Comparison of ENCODE assay signal across 28 mouse cellular contexts in the genomic region with DNA sequence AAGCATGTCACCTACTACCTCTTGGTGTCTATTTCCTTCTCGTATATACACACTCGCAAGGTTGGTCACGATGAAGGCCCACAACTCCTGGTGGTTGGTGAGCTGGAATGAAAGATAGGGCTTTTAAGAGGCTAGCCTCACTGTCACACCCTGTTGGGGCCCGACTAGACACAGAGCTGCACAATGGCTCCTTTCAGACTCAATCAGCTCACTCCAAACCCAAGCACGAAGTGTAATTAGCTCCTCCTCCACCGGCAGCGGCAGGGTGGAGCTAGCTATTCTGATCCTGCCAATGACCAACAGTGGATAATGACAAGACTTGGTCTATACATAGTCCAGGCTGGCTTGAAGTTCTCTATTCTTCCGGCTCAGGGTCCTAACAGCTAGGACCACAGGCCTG. TPM values are rescaled to one million over a fixed set of nuclear protein-coding genes. Genes with fewer than 3 reads are reported as not detected.
DNase-seq lines count a peak whose midpoint lies in the region; ATAC-seq and TF ChIP-seq lines count a peak whose summit lies in the region.
"Had no signal": no experiment of that assay in that cellular context is flagged by ENCODE, and none has a peak within 500 bp of the region (broad histone marks: within the 10 kb centered on the region; RNA-seq: fewer than 3 reads in every experiment).

No protein-coding gene starts in this region.

- no peak for TF ChIP-seq CTCF in forebrain, postnatal 0 days (IDR thresholded peaks at IDR 0.05; ENCODE audit: low read depth)
- TF ChIP-seq CTCF in stomach, postnatal 0 days (IDR thresholded peaks at IDR 0.05; ENCODE audit: low read depth) = no peak

- no peak overlapping the region for H3K4me2 ChIP-seq in forebrain, embryonic 11.5 days (ENCODE audit: low read depth, low read length, severe bottlenecking)
- no peak overlapping the region for H3K4me2 ChIP-seq in forebrain, postnatal 0 days (ENCODE audit: low read depth)
- no peak overlapping the region for H3K4me2 ChIP-seq in liver, embryonic 12.5 days
- no peak overlapping the region for H3K4me2 ChIP-seq in stomach, postnatal 0 days (replicated peaks; ENCODE audit: low read depth)
- H3K4me2 ChIP-seq: embryonic facial prominence, embryonic 13.5 days; forebrain, embryonic 13.5 days; heart, embryonic 11.5 days; hindbrain, embryonic 15.5 days; kidney, embryonic 15.5 days had no signal

- H3K9ac ChIP-seq in forebrain, embryonic 11.5 days (ENCODE audit: low read length) = no peak overlapping the region
- no peak overlapping the region for H3K9ac ChIP-seq in forebrain, postnatal 0 days
- H3K9ac ChIP-seq in liver, embryonic 12.5 days = no peak overlapping the region
- no peak overlapping the region for H3K9ac ChIP-seq in stomach, postnatal 0 days (ENCODE audit: low read length)
- H3K9ac ChIP-seq: embryonic facial prominence, embryonic 13.5 days; forebrain, embryonic 13.5 days; hindbrain, embryonic 15.5 days; kidney, embryonic 15.5 days; liver, embryonic 14.5 days had no signal

- H3K4me3 ChIP-seq in forebrain, embryonic 11.5 days (ENCODE audit: low read depth, low read length) = no peak overlapping the region
- no peak overlapping the region for H3K4me3 ChIP-seq in forebrain, postnatal 0 days (ENCODE audit: low read depth, low read length)
- H3K4me3 ChIP-seq in liver, embryonic 12.5 days = no peak overlapping the region
- no peak overlapping the region for H3K4me3 ChIP-seq in stomach, postnatal 0 days (ENCODE audit: low read depth, low read length)
- H3K4me3 ChIP-seq: embryonic facial prominence, embryonic 13.5 days; erythroblast, embryonic 14.5 days; forebrain, embryonic 13.5 days; hindbrain, embryonic 15.5 days; kidney, embryonic 15.5 days had no signal

- DNase-seq in forebrain, embryonic 11.5 days (ENCODE audit: low spot score) = no peak
- DNase-seq in forebrain, postnatal 0 days = no peak
- DNase-seq in liver (no peak), R1 (ENCODE audit: low read depth, low spot score) (peak; percentile 45)
- peak; percentile 59 for DNase-seq in retina, postnatal 1 day
- DNase-seq in stomach, postnatal 0 days (ENCODE audit: low spot score) = no peak
- DNase-seq: adrenal gland, adult 2 months; cerebellum, adult 8-10 months; cerebellum, postnatal 36 days; embryo, embryonic 11 days; gastrocnemius, postnatal 10 days; heart, adult 11 months; kidney, postnatal 36 days; lung, postnatal 4 days; thymus, postnatal 14 days had no signal

- WGBS in forebrain, embryonic 11.5 days = 59% methylated on average over 8 of the region's 8 CpGs
- 44% methylated on average over 8 of the region's 8 CpGs for WGBS in forebrain, postnatal 0 days
- 76% methylated on average over 8 of the region's 8 CpGs for WGBS in liver, embryonic 12.5 days (ENCODE audit: insufficient replicate concordance)
- 81% methylated on average over 8 of the region's 8 CpGs for WGBS in stomach, postnatal 0 days

- no peak for TF ChIP-seq EP300 in stomach, postnatal 0 days (optimal IDR thresholded peaks at IDR 0.05)

- no peaks in the 10 kb centered on the region for H3K9me3 ChIP-seq in forebrain, embryonic 11.5 days (ENCODE audit: control insufficient read depth, low read length)
- no peaks in the 10 kb centered on the region for H3K9me3 ChIP-seq in forebrain, postnatal 0 days (ENCODE audit: low read length)
- H3K9me3 ChIP-seq in liver, embryonic 12.5 days (replicated peaks) = no peaks in the 10 kb centered on the region
- H3K9me3 ChIP-seq in stomach, postnatal 0 days (ENCODE audit: control insufficient read depth, low read length) = no peaks in the 10 kb centered on the region
- H3K9me3 ChIP-seq: embryonic facial prominence, embryonic 13.5 days; forebrain, embryonic 13.5 days; hindbrain, embryonic 15.5 days; kidney, embryonic 15.5 days had no signal

- 0 out of 2 replicates have a peak, but pooled peaks have one; percentile 21 for ATAC-seq in forebrain, embryonic 11.5 days (replicated peaks; ENCODE audit: low FRiP score)
- ATAC-seq in forebrain, postnatal 0 days = no peak
- peak; percentile 44; the same call in 1 of the 2 replicates for ATAC-seq in liver, embryonic 12.5 days
- no peak for ATAC-seq in stomach, postnatal 0 days (ENCODE audit: low FRiP score, low TSS enrichment)
- ATAC-seq: forebrain, embryonic 13.5 days; midbrain, embryonic 16.5 days had no signal

- H3K4me1 ChIP-seq in forebrain, embryonic 11.5 days (replicated peaks; ENCODE audit: control insufficient read depth, insufficient read depth, low read length) = no peaks in the 10 kb centered on the region
- no peaks in the 10 kb centered on the region for H3K4me1 ChIP-seq in forebrain, postnatal 0 days (ENCODE audit: insufficient read depth)
- H3K4me1 ChIP-seq in liver, embryonic 12.5 days = no peaks in the 10 kb centered on the region
- H3K4me1 ChIP-seq in stomach, postnatal 0 days (replicated peaks; ENCODE audit: control insufficient read depth, insufficient read depth) = no peaks in the 10 kb centered on the region
- H3K4me1 ChIP-seq: embryonic facial prominence, embryonic 13.5 days; forebrain, embryonic 13.5 days; hindbrain, embryonic 15.5 days; kidney, embryonic 15.5 days had no signal

- H3K36me3 ChIP-seq in forebrain, embryonic 11.5 days (ENCODE audit: control insufficient read depth, insufficient read depth, low read length) = peaks cover 31% of the 10 kb centered on the region
- peaks cover 100% of the 10 kb centered on the region for H3K36me3 ChIP-seq in forebrain, postnatal 0 days (ENCODE audit: insufficient read depth)
- peaks cover 100% of the 10 kb centered on the region for H3K36me3 ChIP-seq in liver, embryonic 12.5 days
- peaks cover 76% of the 10 kb centered on the region for H3K36me3 ChIP-seq in stomach, postnatal 0 days (ENCODE audit: control insufficient read depth, insufficient read depth, low read length)

- H3K27ac ChIP-seq in forebrain, embryonic 11.5 days (ENCODE audit: low read depth, low read length) = no peak overlapping the region
- H3K27ac ChIP-seq in forebrain, postnatal 0 days (ENCODE audit: low read depth, low read length) = no peak overlapping the region
- H3K27ac ChIP-seq in liver, embryonic 12.5 days = no peak overlapping the region
- no peak overlapping the region for H3K27ac ChIP-seq in stomach, postnatal 0 days (replicated peaks)
- H3K27ac ChIP-seq: embryonic facial prominence, embryonic 13.5 days; forebrain, embryonic 13.5 days; hindbrain, embryonic 15.5 days; kidney, embryonic 15.5 days; liver, embryonic 14.5 days had no signal

- no peaks in the 10 kb centered on the region for H3K27me3 ChIP-seq in forebrain, embryonic 11.5 days (ENCODE audit: control insufficient read depth, insufficient read depth, low read length)
- H3K27me3 ChIP-seq in forebrain, postnatal 0 days (ENCODE audit: insufficient read depth, low read length) = no peaks in the 10 kb centered on the region
- H3K27me3 ChIP-seq in liver, embryonic 12.5 days (replicated peaks) = no peaks in the 10 kb centered on the region
- no peaks in the 10 kb centered on the region for H3K27me3 ChIP-seq in stomach, postnatal 0 days (ENCODE audit: control insufficient read depth, insufficient read depth, low read length)
- H3K27me3 ChIP-seq: embryonic facial prominence, embryonic 13.5 days; forebrain, embryonic 13.5 days; hindbrain, embryonic 15.5 days; kidney, embryonic 15.5 days had no signal

RNA-seq across cellular contexts. Expression of gene Mau2, which starts 18.9 kb away (rescaled TPM):
- 53.8 and 56.4 TPM in 2 replicates for polyA plus RNA-seq in forebrain, embryonic 11.5 days (2014; fragmentation: Nextera tagmentation; extraction: Ambion mirVana)
- total RNA-seq in forebrain, postnatal 0 days (2014; rRNA removed) = 137 and 142 TPM in 2 replicates
- 46.6 and 56.2 TPM in 2 replicates for polyA plus RNA-seq in forebrain, postnatal 0 days (2015; fragmentation: Nextera tagmentation; extraction: Ambion mirVana)
- polyA plus RNA-seq in liver, embryonic 12.5 days (2016; fragmentation: Nextera tagmentation; extraction: Ambion mirVana) = 35.4 and 36.2 TPM in 2 replicates
- 22.4 and 24.4 TPM in 2 replicates for polyA plus RNA-seq in stomach, postnatal 0 days (2015; fragmentation: Nextera tagmentation; extraction: Ambion mirVana)

RNA-seq across cellular contexts. Expression of gene Sugp1, which starts 19.0 kb away (rescaled TPM):
- polyA plus RNA-seq in forebrain, embryonic 11.5 days (2014; fragmentation: Nextera tagmentation; extraction: Ambion mirVana) = 44.6 and 45.4 TPM in 2 replicates
- total RNA-seq in forebrain, postnatal 0 days (2014; rRNA removed) = 19.9 and 20.9 TPM in 2 replicates
- polyA plus RNA-seq in forebrain, postnatal 0 days (2015; fragmentation: Nextera tagmentation; extraction: Ambion mirVana) = 41.8 and 46.1 TPM in 2 replicates
- polyA plus RNA-seq in liver, embryonic 12.5 days (2016; fragmentation: Nextera tagmentation; extraction: Ambion mirVana) = 25.1 and 26.2 TPM in 2 replicates
- polyA plus RNA-seq in stomach, postnatal 0 days (2015; fragmentation: Nextera tagmentation; extraction: Ambion mirVana) = 21.2 and 22.0 TPM in 2 replicates

RNA-seq across cellular contexts. Expression of gene Gatad2a, which starts 27.4 kb away (rescaled TPM):
- polyA plus RNA-seq in forebrain, embryonic 11.5 days (2014; fragmentation: Nextera tagmentation; extraction: Ambion mirVana) = 81.7 and 88.6 TPM in 2 replicates
- 22.9 and 27.8 TPM in 2 replicates for total RNA-seq in forebrain, postnatal 0 days (2014; rRNA removed)
- polyA plus RNA-seq in forebrain, postnatal 0 days (2015; fragmentation: Nextera tagmentation; extraction: Ambion mirVana) = 21.7 and 24.9 TPM in 2 replicates
- 60.2 and 62.6 TPM in 2 replicates for polyA plus RNA-seq in liver, embryonic 12.5 days (2016; fragmentation: Nextera tagmentation; extraction: Ambion mirVana)
- polyA plus RNA-seq in stomach, postnatal 0 days (2015; fragmentation: Nextera tagmentation; extraction: Ambion mirVana) = 32.4 and 36.4 TPM in 2 replicates

RNA-seq across cellular contexts. Expression of gene Tm6sf2, which starts 49.1 kb away (rescaled TPM):
- polyA plus RNA-seq in forebrain, embryonic 11.5 days (2014; fragmentation: Nextera tagmentation; extraction: Ambion mirVana) = 0.76 and 1.3 TPM in 2 replicates
- total RNA-seq in forebrain, postnatal 0 days (2014; rRNA removed) = 0.92 and 3.0 TPM in 2 replicates
- 0.18 and 0.56 TPM in 2 replicates for polyA plus RNA-seq in forebrain, postnatal 0 days (2015; fragmentation: Nextera tagmentation; extraction: Ambion mirVana)
- 0.68 and 0.74 TPM in 2 replicates for polyA plus RNA-seq in liver, embryonic 12.5 days (2016; fragmentation: Nextera tagmentation; extraction: Ambion mirVana)
- 1.0 and 1.5 TPM in 2 replicates for polyA plus RNA-seq in stomach, postnatal 0 days (2015; fragmentation: Nextera tagmentation; extraction: Ambion mirVana)
- total RNA-seq: gastrocnemius, postnatal 10 days; hematopoietic stem cell, adult 5-6 weeks; megakaryocyte-erythroid progenitor cell, adult 5-6 weeks had no signal
- polyA plus RNA-seq: erythroblast, embryonic 14.5 days had no signal

RNA-seq across cellular contexts. Expression of gene Hapln4, which starts 59.7 kb away (rescaled TPM):
- polyA plus RNA-seq in forebrain, embryonic 11.5 days (2014; fragmentation: Nextera tagmentation; extraction: Ambion mirVana) = 0.05 TPM in 1 of 2 replicates, not detected in the other
- total RNA-seq in forebrain, postnatal 0 days (2014; rRNA removed) = 0.31 and 0.48 TPM in 2 replicates
- polyA plus RNA-seq in forebrain, postnatal 0 days (2015; fragmentation: Nextera tagmentation; extraction: Ambion mirVana) = 0.53 and 0.71 TPM in 2 replicates
- polyA plus RNA-seq in liver, embryonic 12.5 days (2016; fragmentation: Nextera tagmentation; extraction: Ambion mirVana) = 0.12 and 0.26 TPM in 2 replicates
- 0.02 and 0.10 TPM in 2 replicates for polyA plus RNA-seq in stomach, postnatal 0 days (2015; fragmentation: Nextera tagmentation; extraction: Ambion mirVana)
- total RNA-seq: hematopoietic stem cell, adult 5-6 weeks; megakaryocyte-erythroid progenitor cell, adult 5-6 weeks had no signal
- polyA plus RNA-seq: erythroblast, embryonic 14.5 days; heart, postnatal 0 days; intestine, embryonic 14.5 days; kidney, embryonic 15.5 days had no signal

Comparison
In these comparisons a context has a peak if more than half of its experiments do, and no peak if none do; other contexts are left out.
1. ATAC-seq: peak in forebrain, embryonic 11.5 days (single experiment) and liver, embryonic 12.5 days (single experiment); none in forebrain, postnatal 0 days (single experiment) and stomach, postnatal 0 days (single experiment).
2. DNase-seq: peak in R1 (single experiment) and retina, postnatal 1 day (single experiment); none in forebrain, embryonic 11.5 days (single experiment), forebrain, postnatal 0 days (single experiment), liver (single experiment) and stomach, postnatal 0 days (single experiment).